Mouse (Mus musculus): ENCODE data around the gene Gmds.

Gmds gene

DNA sequence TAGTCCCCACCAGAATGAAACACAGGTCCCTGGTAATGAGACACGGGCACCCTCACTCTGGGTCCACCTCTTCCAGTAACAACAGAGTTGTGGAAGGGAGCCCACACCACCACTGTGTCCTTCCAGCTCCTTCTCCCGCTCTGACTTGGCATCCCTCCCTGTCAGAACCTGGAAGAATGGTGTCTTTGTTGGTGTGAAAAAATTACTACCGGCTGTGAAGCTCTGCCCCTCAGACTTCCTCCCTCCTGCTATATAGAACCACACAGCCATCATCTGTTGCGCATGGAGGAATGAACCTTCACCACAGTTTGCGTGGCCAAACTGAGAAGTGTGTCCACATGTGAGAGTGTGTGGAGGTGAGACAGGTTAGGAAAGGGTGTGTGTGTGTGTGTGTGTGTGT, 562.8 kb downstream of the Gmds start:
- no peak for DNase-seq

DNA sequence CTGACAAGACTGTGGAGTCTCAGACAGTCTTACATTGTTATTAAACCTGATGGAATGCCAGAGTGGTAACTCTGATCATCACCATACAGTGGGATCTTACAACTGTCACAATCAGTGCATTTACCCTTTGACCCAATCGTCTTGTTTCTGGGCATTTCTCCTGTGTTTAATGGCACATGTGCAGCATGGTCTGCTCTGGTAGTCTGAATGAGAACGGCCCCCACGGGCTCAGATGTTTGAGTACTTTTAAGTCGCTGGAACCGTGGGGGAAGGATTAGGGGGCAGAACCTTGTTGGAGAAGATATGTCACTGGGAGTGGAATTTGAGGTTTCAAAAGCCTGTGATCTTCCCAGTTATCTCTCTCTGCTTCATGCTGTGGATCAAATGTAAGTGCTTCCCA, 565.7 kb downstream of the Gmds start:
- no peak for DNase-seq
